Mouse (Mus musculus) erythroblast, embryonic 14.5 days (primary cell): ENCODE data around the gene Lipc.

Experiments
- GATA1 ChIP-seq: IDR thresholded peaks from 2 replicates; pipeline ENCODE4 v1.6.1; 2012; ENCODE audit warnings: low read length, inconsistent platforms, mixed read lengths
- TAL1 ChIP-seq: IDR thresholded peaks from 3 replicates; pipeline ENCODE4 v1.6.1; 2012; ENCODE audit warnings: low read length, inconsistent platforms, mixed read lengths

GRCm38 (mm10) chr9:70979641-70980040 is 27.6 kb upstream of the Lipc start:
- no peak for TF ChIP-seq GATA1
- TF ChIP-seq TAL1: no peak
